Mouse (Mus musculus): ENCODE measurements around the gene Fpr3. TPM values are rescaled to one million over a fixed set of nuclear protein-coding genes. Genes with fewer than 3 reads are reported as not detected.
"Not testable (repeated sequence)": the region's sequence is repeated elsewhere in the genome, so short reads cannot be mapped to it uniquely, and the experiment has no call there.

The Fpr3 gene
- polyA plus RNA-seq (2016; fragmentation: Nextera tagmentation; extraction: Ambion mirVana) = not detected in 2 replicates

DNA sequence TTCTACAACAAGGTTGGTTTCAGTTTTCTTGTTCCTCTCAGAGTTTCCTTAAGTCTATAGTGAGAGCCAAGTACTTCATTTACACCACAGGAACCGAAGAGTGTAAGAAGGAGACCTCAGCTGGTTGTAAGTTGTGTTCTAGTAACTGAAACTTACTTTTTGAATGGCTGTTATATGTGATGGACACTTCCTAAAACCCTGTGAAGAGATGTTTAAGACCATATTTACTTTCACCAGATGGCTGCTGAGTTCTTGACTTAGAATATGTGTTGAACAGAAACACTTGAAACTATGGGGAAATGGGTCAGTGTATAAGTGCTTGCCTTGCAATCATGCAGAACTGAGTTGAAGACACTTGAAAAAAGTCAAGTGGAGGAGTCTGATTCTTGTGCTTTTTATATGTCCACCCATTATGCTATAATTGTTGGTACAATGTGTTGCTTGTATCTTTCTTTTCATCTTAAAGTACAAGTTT is at the start of gene Fpr3, which contains the start of gene Fpr2:
Gene Fpr3 (plus strand): TSS at position 79 of the 475 bp plus-strand sequence.
Gene Fpr2 (plus strand): TSS at position 51 of the 475 bp plus-strand sequence.
- Histone ChIP-seq H3K36me3 (no peaks in the 10 kb centered on the region), H3K27ac (ENCODE audit: poor library complexity, severe bottlenecking) (no peak within 1 kb of the TSS), H3K4me3 (no peak within 1 kb of the TSS), H3K9ac (no peak within 1 kb of the TSS), H3K27me3 (replicated peaks) (no peaks in the 10 kb centered on the region), H3K9me3 (replicated peaks) (no peaks in the 10 kb centered on the region), H3K4me2 (no peak within 1 kb of the TSS), H3K4me1 (replicated peaks) (no peaks in the 10 kb centered on the region)
- ATAC-seq (ENCODE audit: insufficient number of reproducible peaks, low FRiP score) = no peak
- 63% methylated on average over 1 of the region's 1 CpGs for WGBS

DNA sequence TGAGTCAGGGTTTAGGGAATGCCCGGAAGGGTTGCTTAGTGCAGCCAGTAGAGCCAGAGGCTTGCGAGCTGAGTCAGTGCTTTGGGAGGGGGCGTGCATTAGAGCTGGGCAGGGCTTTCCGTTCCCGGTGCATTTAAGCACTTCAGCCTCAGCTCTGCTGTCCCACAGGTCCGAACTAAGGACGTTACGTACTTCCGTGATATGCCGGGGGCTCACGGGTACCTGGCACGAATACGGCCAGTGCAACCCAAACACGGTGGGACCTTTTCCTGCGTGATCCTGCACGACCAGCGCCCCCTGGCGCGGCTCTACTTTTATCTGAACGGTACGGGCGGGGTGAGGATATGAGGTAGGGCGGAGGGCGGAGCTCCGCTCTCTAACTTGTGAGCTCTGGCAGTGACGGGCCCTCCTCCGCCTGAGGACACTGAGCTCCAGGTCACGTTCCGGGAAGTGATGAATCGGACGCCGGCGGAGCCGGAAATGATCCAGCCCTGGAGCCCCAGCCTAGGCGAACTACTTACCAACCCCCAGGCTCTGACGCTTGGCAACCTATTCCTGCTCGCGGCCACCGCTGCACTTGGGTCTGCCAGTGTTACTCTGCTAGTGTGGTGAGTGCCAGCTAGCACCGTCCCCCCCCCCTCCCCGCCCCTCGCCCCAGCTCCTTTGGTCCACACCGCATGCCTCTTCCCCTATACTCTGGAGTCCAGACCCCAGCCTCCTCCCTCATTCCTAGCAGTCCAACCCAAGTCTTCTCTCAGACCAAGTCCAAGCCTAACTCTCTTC is 49.5 kb upstream of the Fpr3 start:
- Histone ChIP-seq H3K36me3 (peaks cover 56% of the 10 kb centered on the region), H3K4me1 (replicated peaks) (peaks cover 53% of the 10 kb centered on the region), H3K27ac (ENCODE audit: poor library complexity, severe bottlenecking) (peak overlapping the region; percentile 93), H3K27me3 (replicated peaks) (no peaks in the 10 kb centered on the region), H3K4me3 (peak overlapping the region; percentile 64), H3K4me2 (peak overlapping the region; percentile 87), H3K9ac (peak overlapping the region; percentile 79), H3K9me3 (replicated peaks) (no peaks in the 10 kb centered on the region)
- ATAC-seq (ENCODE audit: insufficient number of reproducible peaks, low FRiP score) = peak; percentile 97
- WGBS = under 1% methylated on average over 42 of the region's 43 CpGs

DNA sequence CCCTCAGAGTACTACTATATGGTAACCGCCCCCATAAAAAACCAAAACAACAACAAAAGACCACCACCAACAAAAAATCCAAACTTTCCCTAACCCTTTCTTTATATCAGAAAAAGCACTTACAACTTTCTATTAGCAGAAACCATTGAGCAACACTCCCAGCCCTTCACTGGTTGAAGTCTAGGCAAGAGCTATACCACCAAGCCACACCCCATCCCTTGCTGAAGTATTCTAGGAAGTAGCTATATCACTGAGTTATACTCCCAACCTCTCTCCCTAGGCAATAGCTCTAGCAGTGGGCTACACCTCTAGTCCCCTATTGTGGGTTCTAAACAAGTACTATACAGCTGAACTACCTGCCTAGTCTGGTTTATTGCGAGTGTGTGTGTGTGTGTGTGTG is 48.4 kb upstream of the Fpr3 start:
- no peak for ATAC-seq (ENCODE audit: insufficient number of reproducible peaks, low FRiP score)
- no peak overlapping the region; the same call in 1 of the 2 replicates for H3K4me2 ChIP-seq
- 89% methylated on average over 2 of the region's 2 CpGs for WGBS
- peaks cover 49% of the 10 kb centered on the region for H3K36me3 ChIP-seq
- no peak overlapping the region for H3K27ac ChIP-seq (ENCODE audit: poor library complexity, severe bottlenecking)
- H3K27me3 ChIP-seq (replicated peaks) = no peaks in the 10 kb centered on the region
- H3K9me3 ChIP-seq (replicated peaks) = no peaks in the 10 kb centered on the region
- H3K4me3 ChIP-seq = no peak overlapping the region
- H3K4me1 ChIP-seq (replicated peaks) = peaks cover 42% of the 10 kb centered on the region
- H3K9ac ChIP-seq = no peak overlapping the region

- peaks cover 40% of the 10 kb centered on the region for H3K36me3 ChIP-seq
- H3K4me3 ChIP-seq = no peak overlapping the region
- ATAC-seq (ENCODE audit: insufficient number of reproducible peaks, low FRiP score) = no peak
- H3K4me1 ChIP-seq (replicated peaks) = peaks cover 27% of the 10 kb centered on the region
- no peak overlapping the region for H3K4me2 ChIP-seq
- H3K9me3 ChIP-seq (replicated peaks) = no peaks in the 10 kb centered on the region
- 90% methylated on average over 7 of the region's 7 CpGs for WGBS
- H3K27ac ChIP-seq (ENCODE audit: poor library complexity, severe bottlenecking) = no peak overlapping the region
- H3K27me3 ChIP-seq (replicated peaks) = no peaks in the 10 kb centered on the region
- H3K9ac ChIP-seq = no peak overlapping the region
Observed at GRCm38 (mm10) chr17:17840796-17841195, 46.9 kb upstream of the Fpr3 start.

GRCm38 (mm10) chr17:17843534-17844261 is 44.0 kb upstream of the Fpr3 start:
- H3K36me3 ChIP-seq = peaks cover 29% of the 10 kb centered on the region
- no peak overlapping the region; the same call in 1 of the 2 replicates for H3K27ac ChIP-seq (ENCODE audit: poor library complexity, severe bottlenecking)
- peaks cover 3% of the 10 kb centered on the region for H3K4me1 ChIP-seq (replicated peaks)
- peak; percentile 49; the same call in 1 of the 2 replicates for ATAC-seq (ENCODE audit: insufficient number of reproducible peaks, low FRiP score)
- whole genome bisulfite sequencing = 65% methylated on average over 27 of the region's 27 CpGs
- H3K4me2 ChIP-seq = no peak overlapping the region
- H3K4me3 ChIP-seq = no peak overlapping the region
- H3K27me3 ChIP-seq (replicated peaks) = 0 out of 2 replicates have a peak, but pooled peaks cover 4% of the 10 kb centered on the region
- H3K9me3 ChIP-seq (replicated peaks) = no peaks in the 10 kb centered on the region
- no peak overlapping the region for H3K9ac ChIP-seq

DNA sequence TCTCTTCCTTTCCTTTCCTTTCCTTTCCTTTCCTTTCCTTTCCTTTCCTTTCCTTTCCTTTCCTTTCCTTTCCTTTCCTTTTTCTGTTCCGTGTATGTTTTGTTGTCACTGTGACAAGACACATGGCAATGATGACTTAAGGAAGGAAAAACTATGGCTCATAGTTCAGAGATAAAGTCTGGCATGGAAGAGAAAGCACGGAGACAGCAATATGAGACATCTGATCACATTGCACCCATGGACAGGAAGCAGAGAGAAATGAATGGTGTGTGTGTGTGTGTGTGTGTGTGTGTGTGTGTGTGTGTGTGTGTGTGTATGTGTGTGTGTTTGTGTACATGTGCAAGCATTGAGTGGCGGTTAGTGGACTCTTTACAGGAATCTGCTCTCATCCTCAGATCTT is 43.0 kb upstream of the Fpr3 start:
- H3K9me3 ChIP-seq (replicated peaks); H3K4me3 ChIP-seq; H3K27ac ChIP-seq (ENCODE audit: poor library complexity, severe bottlenecking); H3K4me2 ChIP-seq; H3K4me1 ChIP-seq (replicated peaks); H3K9ac ChIP-seq; ATAC-seq (ENCODE audit: insufficient number of reproducible peaks, low FRiP score): not testable (repeated sequence)
- Histone ChIP-seq H3K36me3 (peaks cover 24% of the 10 kb centered on the region), H3K27me3 (replicated peaks) (peaks cover 10% of the 10 kb centered on the region)
- 63% methylated on average over 3 of the region's 3 CpGs for WGBS

DNA sequence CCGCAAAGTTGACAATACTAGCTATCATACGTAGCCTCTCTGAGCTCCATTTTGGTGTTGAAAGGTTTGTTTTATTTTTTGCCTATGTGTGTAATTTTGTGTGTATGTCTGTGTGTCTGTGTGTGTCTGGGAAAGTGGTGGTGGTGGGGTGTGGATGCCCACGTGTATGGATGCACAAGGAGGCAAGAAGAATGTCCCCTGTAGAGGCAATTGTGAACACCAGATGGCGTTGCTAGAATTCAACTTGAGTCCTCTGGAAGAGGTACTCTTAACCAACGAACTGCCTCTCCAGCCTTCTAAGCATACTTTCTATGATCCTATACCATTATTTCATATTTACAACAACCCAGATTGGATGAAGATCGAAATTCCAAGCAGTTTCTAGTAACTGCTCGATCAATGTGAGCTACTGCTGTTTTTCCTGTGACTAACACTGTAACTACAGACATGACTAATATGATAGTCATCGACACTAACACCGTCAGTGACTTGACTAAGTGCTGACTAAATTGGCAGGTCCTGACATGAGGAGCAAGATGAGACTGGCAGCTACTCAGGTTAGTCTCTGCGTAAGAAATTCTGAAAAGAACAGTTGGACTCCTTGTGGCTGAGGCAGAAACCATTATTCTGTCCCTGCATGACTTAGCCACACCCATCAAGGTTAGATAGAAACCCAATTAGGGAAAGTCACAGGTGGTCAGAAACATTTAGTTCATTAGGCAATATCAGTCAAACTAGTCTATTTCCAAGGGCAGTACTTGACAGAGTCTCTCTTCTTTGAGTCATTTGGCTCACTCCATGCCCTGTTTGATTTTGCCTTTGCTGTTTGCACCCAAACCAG is 42.2 kb upstream of the Fpr3 start:
- WGBS = 71% methylated on average over 10 of the region's 10 CpGs
- Histone ChIP-seq H3K4me1 (replicated peaks) (peaks cover 7% of the 10 kb centered on the region; the same call in 1 of the 2 replicates), H3K9ac (no peak overlapping the region), H3K9me3 (replicated peaks) (no peaks in the 10 kb centered on the region), H3K27me3 (replicated peaks) (peaks cover 18% of the 10 kb centered on the region), H3K4me3 (no peak overlapping the region), H3K36me3 (peaks cover 16% of the 10 kb centered on the region), H3K27ac (ENCODE audit: poor library complexity, severe bottlenecking) (no peak overlapping the region), H3K4me2 (no peak overlapping the region)
- ATAC-seq (ENCODE audit: insufficient number of reproducible peaks, low FRiP score) = no peak

DNA sequence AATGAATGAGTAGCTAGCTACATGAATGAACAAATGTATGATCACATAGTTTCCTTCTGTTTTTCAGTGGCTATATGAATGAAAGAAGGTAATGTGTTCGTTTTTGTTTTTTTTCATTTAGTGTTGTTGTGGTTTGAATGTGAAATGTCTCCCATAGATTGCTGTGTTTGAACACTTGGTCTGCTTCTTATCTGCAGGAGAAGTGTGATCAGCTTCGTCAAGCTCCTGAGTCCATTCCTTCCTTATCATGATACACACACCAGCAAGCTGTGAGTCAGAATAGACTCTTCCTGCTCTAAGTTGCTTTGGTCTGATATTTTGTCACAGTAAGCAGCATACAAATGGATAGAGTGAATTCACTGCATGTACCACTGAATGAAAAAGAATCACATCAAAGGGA is 38.7 kb upstream of the Fpr3 start:
- ATAC-seq (ENCODE audit: insufficient number of reproducible peaks, low FRiP score) = no peak
- Histone ChIP-seq H3K27me3 (replicated peaks) (peaks cover 20% of the 10 kb centered on the region), H3K4me1 (replicated peaks) (peaks cover 7% of the 10 kb centered on the region; the same call in 1 of the 2 replicates), H3K9ac (no peak overlapping the region), H3K36me3 (peaks cover 4% of the 10 kb centered on the region; the same call in 1 of the 2 replicates), H3K9me3 (replicated peaks) (no peaks in the 10 kb centered on the region), H3K4me2 (no peak overlapping the region), H3K4me3 (no peak overlapping the region), H3K27ac (ENCODE audit: poor library complexity, severe bottlenecking) (no peak overlapping the region)
- 42% methylated on average over 2 of the region's 2 CpGs for WGBS

GRCm38 (mm10) chr17:17849906-17850712 is 37.5 kb upstream of the Fpr3 start:
- Histone ChIP-seq H3K27ac (ENCODE audit: poor library complexity, severe bottlenecking) (no peak overlapping the region), H3K36me3 (peaks cover 3% of the 10 kb centered on the region; the same call in 1 of the 2 replicates), H3K4me1 (replicated peaks) (peaks cover 7% of the 10 kb centered on the region; the same call in 1 of the 2 replicates), H3K4me3 (peak overlapping the region; percentile 20; the same call in 1 of the 2 replicates), H3K9me3 (replicated peaks) (no peaks in the 10 kb centered on the region), H3K27me3 (replicated peaks) (peaks cover 20% of the 10 kb centered on the region), H3K9ac (no peak overlapping the region), H3K4me2 (peak overlapping the region; percentile 44)
- peak; percentile 55; the same call in 1 of the 2 replicates for ATAC-seq (ENCODE audit: insufficient number of reproducible peaks, low FRiP score)
- 18% methylated on average over 54 of the region's 55 CpGs for WGBS
